Mouse (Mus musculus) forebrain, embryonic 13.5 days (tissue): ENCODE data around the gene E2f2. TPM values are rescaled to one million over a fixed set of nuclear protein-coding genes. Genes with fewer than 3 reads are reported as not detected.

Experiments
- ATAC-seq: fragments of 200-750 bp; cut with Nextera tagmentation; 2 replicates; pipeline ENCODE4 v1.8.0; 2017
- H3K27ac ChIP-seq: fragments of 300-500 bp; sonication (generic); 2 replicates; pipeline ENCODE4 v1.5.1; 2015; ENCODE audit warnings: inconsistent platforms, mild to moderate bottlenecking, moderate library complexity
- H3K27me3 ChIP-seq: fragments of 300-500 bp; sonication (generic); 2 replicates; pipeline ENCODE4 v1.6.1; 2015; ENCODE audit warnings: mild to moderate bottlenecking, inconsistent platforms
- H3K36me3 ChIP-seq: fragments of 300-500 bp; sonication (generic); 2 replicates; pipeline ENCODE4 v1.6.1; 2015; ENCODE audit warnings: mild to moderate bottlenecking, inconsistent platforms; ENCODE audit not compliant: poor library complexity, severe bottlenecking
- H3K4me1 ChIP-seq: fragments of 300-500 bp; sonication (generic); 2 replicates; pipeline ENCODE4 v1.6.1; 2015; ENCODE audit warnings: inconsistent platforms
- H3K4me2 ChIP-seq: fragments of 300-500 bp; sonication (generic); 2 replicates; pipeline ENCODE4 v1.6.1; 2015; ENCODE audit warnings: inconsistent platforms, mild to moderate bottlenecking, moderate library complexity
- H3K4me3 ChIP-seq: fragments of 300-500 bp; sonication (generic); 2 replicates; pipeline ENCODE4 v1.5.1; 2015; ENCODE audit warnings: mild to moderate bottlenecking, inconsistent platforms
- H3K9ac ChIP-seq: fragments of 300-500 bp; sonication (generic); 2 replicates; pipeline ENCODE4 v1.6.1; 2015; ENCODE audit warnings: mild to moderate bottlenecking, inconsistent platforms
- H3K9me3 ChIP-seq: fragments of 300-500 bp; sonication (generic); replicated peaks from 2 replicates; pipeline ENCODE4 v1.6.1; 2016; ENCODE audit warnings: inconsistent platforms
- WGBS: fragments of 180-500 bp; shearing (Covaris S2); methylation state at CpG from one replicate; pipeline ENCODE4 v1.1.7; 2015; 5-methylcytosine and 5-hydroxymethylcytosine counted together
- polyA plus RNA-seq: library from polyadenylated mRNA; unstranded; fragments of >200 nt; fragmentation: Nextera tagmentation; extraction: Ambion mirVana; gene quantifications from 2 replicates; pipeline ENCODE4 v1.2.1, GENCODE M21; 2015

The E2f2 gene
- polyA plus RNA-seq, 1 experiment from 2014 or later: 9.7 TPM

DNA sequence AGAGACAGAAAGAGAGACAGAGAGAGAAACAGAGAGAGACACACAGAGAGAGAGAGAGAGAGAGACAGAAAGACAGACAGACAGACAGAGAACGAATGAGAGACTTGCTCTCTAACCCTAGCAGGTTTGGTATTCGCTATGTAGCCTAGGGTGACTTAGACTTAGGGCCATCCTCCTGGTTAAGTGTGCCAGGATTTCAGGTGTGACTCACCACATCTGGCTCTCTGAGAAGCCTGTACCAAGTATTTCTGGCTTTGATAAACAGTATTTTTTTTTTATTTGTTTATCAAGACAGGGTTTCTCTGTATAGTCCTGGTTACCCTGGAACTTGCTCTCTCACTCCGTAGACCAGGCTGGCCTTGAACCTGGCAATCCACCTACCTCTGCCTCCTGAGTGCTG is 4.5 kb upstream of the E2f2 start:
- no peak overlapping the region for H3K4me2 ChIP-seq
- 80% methylated on average over 3 of the region's 3 CpGs for WGBS
- H3K9me3 ChIP-seq: no peaks in the 10 kb centered on the region
- H3K27ac ChIP-seq: no peak overlapping the region
- H3K36me3 ChIP-seq: no peaks in the 10 kb centered on the region
- peaks cover 12% of the 10 kb centered on the region for H3K4me1 ChIP-seq
- H3K9ac ChIP-seq: no peak overlapping the region
- no peak overlapping the region for H3K4me3 ChIP-seq
- no peaks in the 10 kb centered on the region for H3K27me3 ChIP-seq
- ATAC-seq: no peak

DNA sequence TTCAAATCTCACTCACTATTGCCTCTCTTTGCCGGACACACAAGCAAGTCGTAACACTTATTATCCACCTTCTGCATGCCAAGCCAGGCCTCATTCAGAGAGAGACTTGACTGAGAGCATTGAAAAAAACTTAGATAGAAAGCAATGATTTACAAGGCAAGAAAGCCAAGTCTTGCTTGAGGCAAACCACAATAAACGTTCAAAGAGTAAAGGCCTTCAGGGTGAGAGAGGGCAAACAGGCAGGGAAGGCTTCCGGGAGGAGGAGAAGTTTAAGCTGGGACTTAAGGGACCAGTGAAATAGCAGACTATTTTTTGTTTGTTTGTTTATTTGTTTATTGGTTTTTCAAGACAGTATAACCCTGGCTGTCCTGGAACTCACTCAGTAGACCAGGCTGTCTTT is 1.8 kb upstream of the E2f2 start:
- Histone ChIP-seq H3K9ac (no peak overlapping the region), H3K36me3 (no peaks in the 10 kb centered on the region), H3K4me2 (no peak overlapping the region), H3K9me3 (no peaks in the 10 kb centered on the region), H3K27ac (no peak overlapping the region), H3K4me3 (no peak overlapping the region), H3K4me1 (peaks cover 39% of the 10 kb centered on the region), H3K27me3 (no peaks in the 10 kb centered on the region)
- WGBS: 84% methylated on average over 4 of the region's 4 CpGs
- no peak for ATAC-seq

DNA sequence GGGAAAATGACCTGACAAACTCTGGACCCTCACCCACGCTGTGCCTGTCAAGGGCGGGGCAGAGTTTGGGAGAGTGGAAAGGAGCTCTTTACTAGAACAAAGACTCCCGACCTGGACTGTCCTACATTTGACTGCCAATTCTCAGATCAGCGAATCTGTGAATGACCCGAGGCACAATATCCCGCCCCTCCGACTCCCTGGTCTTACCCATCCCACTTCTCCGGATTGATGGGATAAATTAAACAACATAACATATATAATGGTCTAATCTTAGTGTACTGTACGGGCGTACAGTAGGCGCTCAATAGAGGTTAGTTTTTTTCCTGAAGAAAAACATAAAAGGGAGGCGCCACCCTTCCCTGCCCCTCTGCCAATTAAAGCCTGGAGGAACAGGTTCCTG is 739 bp upstream of the E2f2 start:
- H3K9ac ChIP-seq: peak overlapping the region; percentile 65
- peaks cover 47% of the 10 kb centered on the region for H3K4me1 ChIP-seq
- peak; percentile 31 for ATAC-seq
- H3K9me3 ChIP-seq: no peaks in the 10 kb centered on the region
- H3K27ac ChIP-seq: no peak overlapping the region
- peak overlapping the region; percentile 100 for H3K4me2 ChIP-seq
- peak overlapping the region; percentile 74 for H3K4me3 ChIP-seq
- H3K27me3 ChIP-seq: no peaks in the 10 kb centered on the region
- WGBS: 13% methylated on average over 12 of the region's 12 CpGs
- H3K36me3 ChIP-seq: no peaks in the 10 kb centered on the region

DNA sequence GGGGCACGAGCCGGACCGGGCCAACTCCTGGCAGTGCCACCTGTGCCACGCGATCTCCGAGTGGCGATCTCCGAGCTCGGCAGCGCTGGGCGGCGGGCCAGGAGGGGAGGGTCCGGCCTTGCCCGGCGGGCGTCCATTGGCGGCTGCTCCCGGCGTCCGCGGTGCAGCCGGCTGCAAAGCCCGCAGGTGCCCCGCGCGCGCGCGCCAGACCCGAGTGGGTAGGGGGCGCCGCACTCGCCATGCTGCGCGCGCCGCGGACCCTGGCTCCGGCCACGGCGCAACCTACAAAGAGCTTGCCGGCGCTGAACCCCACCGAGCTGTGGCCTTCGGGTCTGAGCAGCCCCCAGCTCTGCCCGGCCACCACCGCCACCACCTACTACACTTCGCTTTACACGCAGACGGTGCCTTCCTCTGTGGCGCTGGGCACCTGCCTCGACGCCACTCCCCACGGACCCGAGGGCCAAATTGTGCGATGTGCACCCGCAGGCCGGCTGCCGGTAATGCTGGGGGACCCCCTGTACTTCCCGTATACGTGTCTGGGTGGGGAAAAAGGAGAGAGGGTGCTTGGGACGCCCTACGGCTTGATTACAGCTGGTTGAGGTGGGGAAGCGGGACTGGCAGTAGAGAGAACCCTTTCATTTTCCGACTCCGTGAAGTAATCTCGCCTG is 482 bp downstream of the E2f2 start:
- under 1% methylated on average over 61 of the region's 67 CpGs for WGBS
- no peaks in the 10 kb centered on the region for H3K36me3 ChIP-seq
- peak overlapping the region; percentile 74 for H3K4me3 ChIP-seq
- H3K4me1 ChIP-seq: peaks cover 60% of the 10 kb centered on the region
- no peaks in the 10 kb centered on the region for H3K27me3 ChIP-seq
- ATAC-seq: peak; percentile 52; the same call in 1 of the 2 replicates
- peak overlapping the region; percentile 61 for H3K27ac ChIP-seq
- peak overlapping the region; percentile 77 for H3K9ac ChIP-seq
- H3K9me3 ChIP-seq: no peaks in the 10 kb centered on the region
- peak overlapping the region; percentile 100 for H3K4me2 ChIP-seq

DNA sequence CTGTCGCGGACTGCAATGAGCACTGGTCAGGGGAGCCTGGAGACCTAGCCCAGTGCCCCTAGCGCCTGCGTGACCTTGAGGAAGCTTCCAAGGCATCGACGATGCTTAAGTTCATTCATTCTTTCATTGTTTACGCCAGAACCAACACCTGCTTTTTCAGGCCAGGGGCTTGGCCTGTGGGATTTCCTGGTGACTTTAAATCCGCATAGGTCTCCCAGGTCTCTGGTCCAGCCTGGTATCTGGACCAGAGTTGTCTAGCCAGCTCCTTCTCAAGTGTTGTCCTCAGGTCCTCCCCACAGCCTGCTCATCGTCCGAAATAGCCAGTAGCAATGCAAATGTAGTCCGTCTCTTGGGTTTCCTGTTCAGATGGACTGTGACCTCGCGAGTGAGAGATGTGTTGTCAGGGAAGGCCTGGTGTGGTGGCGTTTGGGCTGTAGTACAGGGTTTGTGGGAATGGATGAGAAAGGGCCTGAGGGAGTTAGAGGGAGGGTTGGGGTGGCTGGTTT is 1.1 kb downstream of the E2f2 start:
- Histone ChIP-seq H3K4me2 (peak overlapping the region; percentile 100), H3K27me3 (no peaks in the 10 kb centered on the region), H3K36me3 (no peaks in the 10 kb centered on the region), H3K9me3 (no peaks in the 10 kb centered on the region), H3K9ac (peak overlapping the region; percentile 77), H3K4me3 (peak overlapping the region; percentile 74), H3K4me1 (peaks cover 66% of the 10 kb centered on the region), H3K27ac (peak overlapping the region; percentile 61; the same call in 1 of the 2 replicates)
- WGBS: 3% methylated on average over 14 of the region's 14 CpGs
- ATAC-seq: 0 out of 2 replicates have a peak, but pooled peaks have one; percentile 2

DNA sequence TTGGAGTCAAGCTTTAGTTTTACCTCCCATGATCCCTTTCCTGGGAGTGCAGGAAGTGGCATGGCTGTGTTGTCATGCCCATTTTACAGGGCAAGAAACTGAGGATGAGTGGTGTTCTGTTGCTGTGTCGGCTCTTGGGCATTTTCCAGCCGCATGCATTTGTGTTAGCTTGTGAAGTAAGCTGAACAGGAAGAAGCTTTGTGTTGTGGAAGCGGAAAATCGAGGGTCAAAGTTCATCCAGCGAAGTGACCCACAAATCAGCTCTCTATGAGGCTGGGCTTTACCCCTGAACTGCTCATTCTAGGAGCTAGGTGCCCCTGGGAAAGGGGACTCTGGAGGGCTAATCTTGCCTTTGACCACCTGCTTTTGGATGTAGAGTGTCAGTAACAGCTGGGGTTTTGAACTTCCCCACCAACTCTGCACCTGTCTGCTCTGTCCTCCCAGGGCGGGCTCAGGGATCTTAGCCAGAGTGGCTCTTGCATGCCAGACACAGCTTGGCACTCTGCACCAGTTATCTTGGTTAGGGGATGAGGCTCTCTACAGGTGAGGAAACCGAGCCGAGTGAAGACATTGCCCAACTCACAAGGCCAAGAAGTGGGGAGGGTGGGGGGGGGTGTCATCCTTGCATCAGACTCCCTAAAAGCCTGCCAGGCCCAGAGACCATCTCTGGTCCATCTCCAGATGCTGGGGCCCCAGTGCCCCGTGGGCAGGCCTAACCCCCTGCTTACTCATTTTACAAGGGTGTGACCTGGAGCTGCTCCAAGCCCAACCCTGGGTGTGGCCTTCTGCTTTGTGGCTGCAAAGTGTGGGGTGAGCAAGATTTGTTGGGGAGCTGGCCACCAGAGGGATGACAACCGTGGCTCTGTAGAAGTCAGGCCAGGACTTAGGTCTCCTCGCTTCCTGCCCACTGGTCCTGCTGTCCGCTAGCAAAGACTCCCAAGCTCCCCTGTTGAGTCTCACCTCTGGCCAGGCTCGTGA is 2.3 kb downstream of the E2f2 start:
- H3K27ac ChIP-seq: no peak overlapping the region
- H3K4me1 ChIP-seq: peaks cover 69% of the 10 kb centered on the region
- H3K9ac ChIP-seq: peak overlapping the region; percentile 77
- H3K4me3 ChIP-seq: peak overlapping the region; percentile 74
- 77% methylated on average over 13 of the region's 13 CpGs for WGBS
- no peak for ATAC-seq
- no peaks in the 10 kb centered on the region for H3K36me3 ChIP-seq
- no peaks in the 10 kb centered on the region for H3K9me3 ChIP-seq
- peak overlapping the region; percentile 100 for H3K4me2 ChIP-seq
- H3K27me3 ChIP-seq: no peaks in the 10 kb centered on the region

DNA sequence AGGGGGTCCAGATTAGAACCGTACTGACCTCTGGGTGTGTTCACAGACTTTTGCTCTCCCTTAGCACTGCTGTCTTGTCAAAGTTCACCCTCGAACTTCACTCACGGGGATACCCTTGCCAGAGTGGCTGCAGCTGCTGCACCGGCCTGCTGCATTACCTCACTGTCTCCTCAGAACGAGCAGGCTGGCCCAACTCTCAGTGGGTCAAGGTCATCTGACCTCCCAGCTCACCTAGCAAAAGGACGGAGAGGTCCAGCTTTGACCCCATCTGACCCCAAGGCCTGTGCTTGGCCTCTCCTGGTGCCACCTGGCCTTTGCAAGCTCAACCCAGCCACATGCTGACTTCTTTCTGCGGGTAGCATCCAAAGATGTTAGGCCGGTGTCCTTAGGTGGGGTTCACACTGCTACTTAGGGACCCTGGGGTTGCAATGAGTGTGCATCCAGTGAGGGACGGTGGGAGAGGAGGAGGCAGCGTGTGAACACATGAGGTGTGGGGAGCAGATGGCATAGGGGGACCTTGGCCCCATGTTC is 3.9 kb downstream of the E2f2 start:
- Histone ChIP-seq H3K4me3 (no peak overlapping the region), H3K36me3 (no peaks in the 10 kb centered on the region), H3K27me3 (no peaks in the 10 kb centered on the region), H3K9me3 (no peaks in the 10 kb centered on the region), H3K4me2 (peak overlapping the region; percentile 21), H3K9ac (peak overlapping the region; percentile 43; the same call in 1 of the 2 replicates), H3K27ac (peak overlapping the region; percentile 75), H3K4me1 (peaks cover 82% of the 10 kb centered on the region)
- 76% methylated on average over 10 of the region's 10 CpGs for WGBS
- ATAC-seq: no peak

DNA sequence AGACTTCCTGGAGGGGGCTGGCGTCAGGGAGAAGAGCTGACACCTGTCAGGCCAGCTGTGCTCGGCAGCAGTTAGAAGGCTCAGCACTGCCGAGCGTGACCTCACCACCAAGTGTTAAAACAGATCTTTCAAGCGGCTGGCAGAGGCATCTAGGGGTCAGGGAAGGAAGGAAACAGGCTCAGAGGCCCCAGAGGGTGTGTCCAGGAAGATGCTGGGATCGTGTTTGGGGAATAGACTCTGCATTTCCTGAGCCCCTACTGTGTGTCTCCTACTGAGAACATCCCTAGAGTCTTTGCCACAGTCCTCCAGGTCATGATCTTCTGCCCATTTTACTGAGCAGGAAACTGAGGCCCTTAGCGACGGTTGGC is 5.0 kb downstream of the E2f2 start:
- no peak overlapping the region for H3K4me3 ChIP-seq
- H3K9me3 ChIP-seq: no peaks in the 10 kb centered on the region
- peaks cover 2% of the 10 kb centered on the region; the same call in 1 of the 2 replicates for H3K36me3 ChIP-seq
- ATAC-seq: no peak
- no peak overlapping the region for H3K9ac ChIP-seq
- 48% methylated on average over 8 of the region's 8 CpGs for WGBS
- peak overlapping the region; percentile 32; the same call in 1 of the 2 replicates for H3K4me2 ChIP-seq
- peak overlapping the region; percentile 75 for H3K27ac ChIP-seq
- H3K27me3 ChIP-seq: no peaks in the 10 kb centered on the region
- peaks cover 76% of the 10 kb centered on the region for H3K4me1 ChIP-seq

DNA sequence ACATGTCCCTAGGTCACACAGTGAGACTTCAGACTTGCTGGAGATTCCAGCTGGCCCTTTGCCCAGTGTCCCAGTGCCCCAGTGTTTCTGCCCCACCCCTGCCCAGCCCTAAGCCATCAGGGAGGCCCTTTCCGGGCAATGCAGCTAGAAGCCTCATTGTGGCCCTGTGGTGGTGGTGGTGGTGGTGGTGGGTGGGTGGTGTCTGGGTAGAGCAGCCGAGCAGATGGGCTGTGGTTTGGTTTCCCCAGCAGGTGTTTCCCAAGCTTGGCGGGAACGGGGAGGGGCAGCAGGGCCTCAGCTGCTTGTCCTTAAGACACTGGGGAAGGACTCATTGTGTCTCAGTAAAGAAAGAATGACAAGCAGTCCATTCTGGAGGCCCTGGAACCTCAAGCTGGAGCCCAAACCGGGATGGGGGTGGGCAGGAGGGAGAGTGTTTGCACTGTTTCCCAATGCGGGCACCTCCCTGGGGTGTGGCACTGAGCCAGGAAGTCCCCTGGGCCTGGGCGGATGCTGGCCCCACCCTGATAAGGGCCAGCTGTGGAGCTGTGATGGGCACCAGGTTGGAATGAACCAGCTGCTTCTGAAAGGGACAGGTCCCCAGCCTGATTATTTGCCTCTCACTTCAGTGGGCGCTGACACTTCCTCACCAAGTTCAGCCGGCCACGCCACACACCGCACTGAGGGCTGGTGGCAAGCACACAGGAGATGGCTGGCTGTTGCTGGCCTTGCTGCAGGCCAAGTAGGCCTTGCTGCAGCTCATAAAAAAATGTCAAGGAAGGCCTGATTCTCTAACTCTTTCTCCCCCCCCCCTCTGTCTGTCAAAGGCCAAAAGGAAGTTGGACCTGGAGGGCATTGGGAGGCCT is 5.6 kb downstream of the E2f2 start:
- peaks cover 70% of the 10 kb centered on the region for H3K4me1 ChIP-seq
- 0 out of 2 replicates have a peak overlapping the region, but pooled peaks have one; percentile 13 for H3K9ac ChIP-seq
- H3K4me2 ChIP-seq: peak overlapping the region; percentile 32
- no peaks in the 10 kb centered on the region for H3K9me3 ChIP-seq
- H3K4me3 ChIP-seq: no peak overlapping the region
- ATAC-seq: peak; percentile 31; the same call in 1 of the 2 replicates
- WGBS: 37% methylated on average over 11 of the region's 11 CpGs
- H3K36me3 ChIP-seq: peaks cover 3% of the 10 kb centered on the region; the same call in 1 of the 2 replicates
- H3K27me3 ChIP-seq: no peaks in the 10 kb centered on the region
- peak overlapping the region; percentile 75 for H3K27ac ChIP-seq

DNA sequence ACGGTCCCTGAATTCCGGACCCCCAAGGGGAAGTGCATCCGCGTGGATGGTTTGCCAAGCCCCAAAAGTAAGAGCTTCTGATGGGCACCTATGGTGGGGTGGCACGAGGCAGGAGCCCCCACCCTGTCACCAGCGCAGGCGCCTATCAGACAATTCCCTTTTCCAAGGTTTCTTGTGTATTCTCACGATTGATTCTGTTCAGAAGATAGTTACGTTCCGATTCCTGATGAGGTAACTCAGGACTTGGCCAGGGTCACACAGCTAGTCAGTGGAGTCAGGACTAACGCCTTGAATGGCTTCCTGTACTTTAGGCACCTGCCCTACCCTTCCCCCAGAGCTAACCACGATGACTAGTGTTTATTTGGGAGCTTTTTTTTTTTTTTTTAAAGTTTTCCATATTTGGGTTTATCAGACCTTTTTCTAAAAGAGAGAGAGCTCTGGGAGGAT is 6.3 kb downstream of the E2f2 start:
- H3K36me3 ChIP-seq: peaks cover 3% of the 10 kb centered on the region; the same call in 1 of the 2 replicates
- H3K9me3 ChIP-seq: no peaks in the 10 kb centered on the region
- no peak overlapping the region for H3K4me2 ChIP-seq
- H3K27ac ChIP-seq: peak overlapping the region; percentile 75; the same call in 1 of the 2 replicates
- 87% methylated on average over 12 of the region's 12 CpGs for WGBS
- peaks cover 63% of the 10 kb centered on the region for H3K4me1 ChIP-seq
- no peak overlapping the region for H3K4me3 ChIP-seq
- H3K27me3 ChIP-seq: no peaks in the 10 kb centered on the region
- 0 out of 2 replicates have a peak overlapping the region, but pooled peaks have one; percentile 13 for H3K9ac ChIP-seq
- no peak for ATAC-seq

DNA sequence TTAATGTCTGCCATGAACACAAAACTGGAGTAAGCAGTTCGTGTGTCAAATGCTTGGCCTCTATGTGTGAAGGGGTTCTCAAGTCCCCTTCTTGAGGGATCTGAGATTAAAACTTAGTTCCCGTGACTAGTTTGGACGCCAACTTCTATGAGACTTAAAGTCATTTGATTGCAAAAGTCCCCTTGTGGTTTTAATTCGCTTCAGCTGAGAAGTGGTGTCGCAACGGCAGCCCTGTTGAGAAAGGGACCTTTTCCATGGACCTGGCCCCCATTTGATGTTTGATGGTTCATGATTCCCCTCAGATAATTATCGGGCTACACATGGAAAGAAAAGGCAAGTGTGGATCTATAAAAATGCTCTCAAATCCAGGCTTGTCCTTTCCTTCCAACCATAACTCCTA is 7.3 kb downstream of the E2f2 start:
- peak overlapping the region; percentile 55; the same call in 1 of the 2 replicates for H3K4me2 ChIP-seq

More for the DNA sequence above, 7.3 kb downstream of the E2f2 start:
- H3K27ac ChIP-seq: no peak overlapping the region
- H3K36me3 ChIP-seq: peaks cover 9% of the 10 kb centered on the region
- no peak overlapping the region for H3K4me3 ChIP-seq
- H3K9ac ChIP-seq: no peak overlapping the region
- H3K4me1 ChIP-seq: peaks cover 53% of the 10 kb centered on the region
- 90% methylated on average over 7 of the region's 7 CpGs for WGBS
- H3K9me3 ChIP-seq: no peaks in the 10 kb centered on the region
- no peak for ATAC-seq
- no peaks in the 10 kb centered on the region for H3K27me3 ChIP-seq
